Mouse (Mus musculus): ENCODE measurements around the gene Pkd2l1.

GRCm38 (mm10) chr19:44198964-44199363 lies 6.7 kb upstream of the Pkd2l1 start:
- TF ChIP-seq GATA1 (IDR thresholded peaks at IDR 0.05; ENCODE audit: low read length) (no peak), TAL1 (IDR thresholded peaks at IDR 0.05; ENCODE audit: low read length) (no peak)

All from erythroblast, embryonic 14.5 days (primary cell).